Mouse (Mus musculus) right cerebral cortex, postnatal 14 days (tissue): ENCODE data around the gene Notum.

Source experiments
- DNase-seq: peaks from one replicate; pipeline ENCODE4 v3.0.0; 2022

The Notum gene

DNA sequence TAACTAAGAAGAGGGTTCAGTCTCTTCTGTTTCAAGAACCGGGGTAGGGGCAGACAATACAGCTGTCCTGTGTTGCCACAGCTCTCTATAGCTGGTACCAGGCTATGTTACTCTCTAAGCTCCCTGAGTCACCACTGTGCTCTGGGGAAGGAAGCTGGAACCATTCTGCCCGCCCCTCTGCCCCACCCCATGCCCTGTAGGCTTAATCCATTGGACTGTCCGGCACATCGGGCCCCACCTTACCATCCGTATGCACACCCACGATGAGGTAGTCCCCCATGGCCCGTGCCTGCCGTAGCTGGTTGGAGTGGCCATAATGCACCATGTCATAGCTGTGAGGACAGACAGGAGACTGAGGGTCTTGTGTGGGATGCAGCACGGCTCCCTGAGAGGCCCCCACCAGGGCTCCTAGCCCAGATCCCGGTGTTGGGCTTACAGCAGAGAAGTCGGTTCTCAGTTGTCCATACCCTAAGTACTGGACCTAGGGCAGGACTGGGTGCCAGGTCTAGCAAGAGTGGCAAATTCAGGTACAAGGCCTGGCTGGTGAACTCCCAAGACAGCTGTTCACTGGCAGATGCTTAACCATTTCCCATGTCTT is 45.3 kb downstream of the Notum start:
- DNase-seq = no peak

GRCm38 (mm10) chr11:120615167-120615566 is 45.8 kb downstream of the Notum start:
- no peak for DNase-seq

DNA sequence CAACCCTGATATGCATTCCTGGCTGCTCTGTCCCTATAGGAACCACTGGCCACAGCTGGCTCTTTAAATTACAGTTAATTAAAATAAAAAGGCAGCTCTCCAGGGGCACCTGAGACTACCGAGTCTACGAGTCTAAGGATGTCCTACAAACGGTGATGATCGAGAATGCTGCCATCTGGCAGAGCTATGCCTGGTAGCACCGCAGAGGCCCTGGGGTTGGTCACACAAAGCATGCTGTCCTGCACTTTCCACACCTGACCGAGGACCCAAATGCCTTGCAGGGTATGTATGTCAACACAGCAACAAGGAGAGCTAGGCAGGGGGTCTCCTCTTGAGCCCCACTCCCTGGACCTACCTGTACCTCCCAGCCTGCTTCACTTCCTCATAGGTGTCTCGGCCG is 47.0 kb downstream of the Notum start:
- DNase-seq = no peak

DNA sequence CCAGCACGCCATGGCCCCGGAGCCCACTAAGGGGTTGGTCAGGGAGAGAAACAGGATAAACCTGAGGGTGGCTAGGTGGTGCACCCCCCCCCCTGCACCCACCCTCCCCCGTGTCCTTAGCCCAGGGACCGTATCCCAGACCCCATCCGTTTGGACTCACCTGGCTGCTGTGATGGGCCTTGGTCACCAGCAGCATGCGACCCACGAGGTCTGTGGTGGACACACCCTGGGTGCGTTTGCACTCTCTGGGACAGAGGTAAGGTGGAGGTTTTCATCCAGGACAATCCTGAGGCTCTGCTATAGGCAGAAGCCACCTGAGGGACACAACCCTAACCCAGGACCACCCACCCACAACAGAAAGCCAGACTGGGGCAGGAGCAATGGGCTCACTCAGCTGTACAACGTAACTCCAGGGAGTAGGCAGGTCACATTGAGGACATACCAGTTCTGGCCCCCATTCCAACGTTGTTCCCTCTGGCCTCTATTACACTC is 47.4 kb downstream of the Notum start:
- DNase-seq = no peak

DNA sequence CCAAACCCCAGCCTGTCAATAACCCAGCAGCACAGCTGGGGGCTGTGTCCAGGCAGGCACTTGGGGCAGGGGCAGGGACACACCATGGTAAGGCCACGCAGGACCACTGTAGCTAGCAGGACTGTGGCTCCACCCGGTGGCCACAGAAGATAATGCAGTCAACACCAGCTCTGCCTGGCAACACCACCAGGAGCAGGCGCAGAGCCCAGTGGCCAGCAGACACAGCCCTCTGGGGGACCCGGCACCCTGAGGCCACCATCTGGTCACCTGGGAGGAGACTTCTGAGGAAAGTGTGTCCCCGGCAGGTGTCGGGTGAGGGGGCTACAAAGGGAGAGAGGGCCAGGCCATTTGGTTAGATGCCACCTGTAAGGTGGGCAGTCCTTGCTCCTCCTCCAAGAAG is 48.2 kb downstream of the Notum start:
- peak; percentile 71 for DNase-seq

GRCm38 (mm10) chr11:120610477-120611046 is 50.4 kb downstream of the Notum start:
- DNase-seq = no peak

GRCm38 (mm10) chr11:120609250-120609649 is 51.7 kb downstream of the Notum start:
- DNase-seq = no peak

DNA sequence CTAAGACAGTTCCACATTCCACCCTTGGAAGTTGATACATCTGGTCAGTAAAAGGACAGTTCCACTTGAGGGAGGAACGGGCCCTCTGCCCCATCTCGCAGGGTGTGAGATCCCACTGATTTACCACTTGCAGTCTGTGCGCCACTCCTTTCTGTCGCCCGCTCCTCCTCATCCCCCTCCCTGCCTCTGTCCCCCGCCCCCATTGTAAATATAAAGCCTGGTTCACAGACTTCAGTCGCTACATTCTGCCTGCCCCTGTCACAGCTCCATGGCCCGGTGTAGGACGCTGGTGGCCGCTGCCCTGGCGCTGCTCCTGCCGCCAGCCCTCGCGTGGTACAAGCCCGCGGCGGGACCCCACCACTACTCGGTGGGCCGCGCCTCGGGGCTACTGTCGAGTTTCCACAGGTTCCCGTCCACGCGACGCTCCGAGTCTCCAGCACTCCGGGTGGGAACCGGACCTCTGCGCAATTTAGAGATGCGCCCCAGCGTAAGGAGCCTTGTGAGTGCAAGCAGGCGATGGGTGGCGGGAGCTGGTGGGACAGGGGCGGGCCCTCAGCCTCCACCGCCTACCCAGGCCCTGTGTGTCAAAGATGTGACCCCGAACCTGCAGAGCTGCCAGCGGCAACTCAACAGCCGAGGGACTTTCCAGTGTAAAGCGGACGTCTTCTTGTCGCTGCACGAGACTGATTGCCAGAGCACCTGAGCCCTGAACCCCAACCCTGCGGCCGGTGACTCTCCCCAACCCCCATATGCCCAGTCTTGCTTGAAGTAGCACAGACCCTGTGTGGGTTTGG is 52.5 kb downstream of the Notum start, which contains the start of gene Npb:
Gene Npb, plus strand, starts transcription at position 237 of the 794 bp plus-strand sequence.
- DNase-seq = no peak

GRCm38 (mm10) chr11:120606764-120607163 is 54.2 kb downstream of the Notum start:
- DNase-seq = no peak

- DNase-seq = no peak
These were observed 55.3 kb downstream of the Notum start for GRCm38 (mm10) chr11:120605667-120606066.
